Mouse (Mus musculus) leukemia stem cell, adult 10-12 weeks (primary cell): ENCODE measurements around the gene Trp53rka. TPM values are rescaled to one million over a fixed set of nuclear protein-coding genes. Genes with fewer than 3 reads are reported as not detected.

Experiments used
- polyA plus RNA-seq: library from polyadenylated mRNA; stranded (reverse); fragments of >175 nt; gene quantifications from 2 replicates; pipeline ENCODE4 v1.2.3, GENCODE M21; 2012; ENCODE audit warnings: low replicate concordance

The Trp53rka gene
- polyA plus RNA-seq: 7.2 and 33.4 TPM in 2 replicates

DNA sequence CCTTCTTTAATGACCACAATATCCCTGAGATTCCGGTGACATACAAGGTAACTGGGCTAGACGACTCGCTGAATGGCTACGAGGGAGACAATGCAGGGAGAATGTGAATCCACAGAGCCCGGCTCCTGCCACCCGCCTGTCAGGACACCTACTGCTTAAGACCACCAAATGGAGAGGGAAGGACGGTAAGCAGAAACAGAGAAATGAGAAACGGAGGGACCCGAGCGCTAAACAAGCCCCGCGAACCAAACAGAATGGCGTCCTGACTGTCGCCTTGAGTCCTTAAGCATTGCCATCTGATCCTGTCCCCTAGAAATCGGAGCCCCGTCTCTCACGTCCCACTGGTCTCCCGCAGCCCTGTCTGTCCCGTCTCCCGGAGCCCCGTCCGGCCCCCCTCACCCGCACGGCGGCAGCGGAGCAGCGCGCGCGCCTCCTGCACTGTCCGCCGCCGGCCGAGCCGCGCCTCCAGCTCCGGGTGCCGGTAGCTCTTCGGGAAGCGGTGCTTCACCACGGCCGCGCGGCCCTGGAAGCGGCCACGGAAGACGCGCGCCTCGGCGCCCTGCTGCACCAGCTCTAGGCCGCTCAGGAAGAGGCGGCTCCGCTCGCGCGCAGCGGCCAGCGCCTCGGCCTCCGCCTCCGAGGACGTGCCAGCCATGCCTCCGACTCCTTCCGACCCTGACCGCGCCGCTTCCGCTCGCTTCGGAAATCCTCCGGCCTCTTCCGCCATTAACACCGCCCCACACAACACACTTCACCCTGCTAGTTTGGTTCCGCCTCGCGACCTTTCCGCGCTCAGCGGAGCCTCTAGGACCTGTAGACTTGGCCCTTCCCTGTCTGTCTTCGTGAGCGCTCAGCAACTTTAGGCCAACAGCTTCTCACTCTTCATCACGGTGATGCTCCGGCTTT lies at the start of gene Trp53rka:
Trp53rka (minus strand) TSS at position 677 of the 906 bp plus-strand sequence.

DNA sequence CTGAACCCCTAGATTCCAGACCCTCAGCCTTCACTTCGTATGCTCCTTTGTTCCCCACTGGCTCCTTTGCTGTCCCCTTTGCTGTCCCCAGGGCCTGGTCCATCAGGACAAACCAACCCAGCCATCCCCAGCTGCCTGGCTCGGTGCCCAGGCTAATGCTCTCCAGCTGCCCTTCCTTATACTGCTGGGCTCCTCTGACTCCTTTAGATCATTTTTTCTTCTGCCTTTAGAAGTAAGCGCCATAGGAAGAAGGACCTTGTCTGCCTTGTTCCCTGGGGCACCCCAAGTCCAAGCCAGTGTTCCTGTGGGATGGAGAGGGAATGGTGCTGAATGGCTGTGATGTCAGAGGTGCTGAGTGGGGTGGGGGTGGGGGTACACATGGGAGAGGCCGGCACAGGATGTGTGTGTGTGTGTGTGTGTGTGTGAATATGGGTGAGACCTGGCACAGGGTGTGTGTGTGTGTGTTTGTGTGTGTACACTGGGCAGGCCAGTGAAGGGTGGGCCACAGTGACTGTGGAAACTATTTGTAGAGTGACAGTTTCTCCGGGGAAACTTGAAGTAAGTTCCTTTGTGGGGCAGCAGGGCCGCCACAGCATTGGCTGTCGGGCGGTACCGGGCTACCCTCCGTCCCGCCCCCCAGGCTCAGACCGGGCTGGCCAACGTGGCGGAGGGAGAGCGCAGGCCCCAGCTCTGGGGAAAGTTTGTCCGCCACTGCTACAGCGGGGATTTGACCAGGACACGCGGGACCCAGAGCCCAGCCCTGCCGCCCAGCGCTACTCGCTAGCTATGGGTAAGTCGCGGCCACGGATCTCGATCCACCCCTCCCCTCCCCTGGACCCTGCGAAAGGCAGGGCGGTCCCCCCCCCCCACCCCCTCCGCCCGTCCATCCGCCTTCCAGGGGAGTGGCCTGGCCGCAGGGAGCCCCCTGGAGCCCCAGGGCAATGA lies 10.4 kb upstream of the Trp53rka start, which contains the start of gene Slc2a10:
Slc2a10 (plus strand) TSS at position 529 of the 945 bp plus-strand sequence.

DNA sequence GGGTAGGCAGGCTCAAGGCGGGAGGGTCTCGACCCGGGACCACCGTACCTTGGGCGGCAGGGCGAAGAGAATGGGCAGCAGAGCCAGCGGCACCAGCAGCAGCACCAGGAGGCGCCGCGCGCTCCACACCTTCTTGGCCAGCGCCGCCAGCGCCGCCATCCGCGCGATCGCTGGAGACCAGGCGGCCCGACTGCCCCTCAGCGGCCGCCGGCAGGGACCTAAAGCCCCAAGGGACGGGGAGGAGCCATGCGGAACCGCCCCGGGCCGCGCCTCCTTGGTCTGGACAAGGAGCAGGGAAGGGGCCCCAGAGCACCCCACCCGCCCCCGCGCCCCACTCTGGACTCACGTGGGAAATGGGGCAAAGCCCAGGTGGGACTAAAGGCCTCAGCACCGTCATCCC lies 20.1 kb downstream of the Trp53rka start, which contains the start of gene Slc13a3:
Slc13a3 (minus strand) TSS at position 228 of the 400 bp plus-strand sequence.

Other genes with a start within 250 kb of the Trp53rka start
- gene Slc35c2, start 205.5 kb downstream of the Trp53rka start, polyA plus RNA-seq: 73.8 and 106 TPM in 2 replicates
- gene Elmo2, start 166.8 kb downstream of the Trp53rka start, polyA plus RNA-seq: 4.7 and 25.3 TPM in 2 replicates
- not detected in 2 replicates for gene Zfp663, start 124.6 kb downstream of the Trp53rka start, polyA plus RNA-seq
- 0.03 TPM in 1 of 2 replicates, not detected in the other for gene Zfp334, start 105.1 kb downstream of the Trp53rka start, polyA plus RNA-seq
- 0.34 and 0.46 TPM in 2 replicates for gene Ocstamp, start 92.9 kb downstream of the Trp53rka start, polyA plus RNA-seq
- gene Slc13a3, start 20.1 kb downstream of the Trp53rka start, polyA plus RNA-seq: 0.80 and 1.4 TPM in 2 replicates
- 0.05 TPM in 1 of 2 replicates, not detected in the other for gene Slc2a10, start 10.5 kb upstream of the Trp53rka start, polyA plus RNA-seq
- gene Eya2, start 101.7 kb upstream of the Trp53rka start, polyA plus RNA-seq: 1.5 and 2.1 TPM in 2 replicates